Mouse (Mus musculus): ENCODE results near the gene Tmem35b.

- TF ChIP-seq CTCF (conservative IDR thresholded peaks at IDR 0.05; ENCODE audit: low read length) = no peak
- TF ChIP-seq NANOG (IDR thresholded peaks at IDR 0.05; ENCODE audit: borderline replicate concordance, low read length) = no peak
- TF ChIP-seq POU5F1 (IDR thresholded peaks at IDR 0.05; ENCODE audit: borderline replicate concordance, low read length) = no peak
Observed at GRCm38 (mm10) chr4:127170866-127171265, 47.4 kb downstream of the Tmem35b start.

All from E14TG2a.4 (cell line).